Mouse (Mus musculus) common myeloid progenitor, adult 5-6 weeks (primary cell): Measurements from ENCODE around the gene Arid1b. TPM values are rescaled to one million over a fixed set of nuclear protein-coding genes. Genes with fewer than 3 reads are reported as not detected.

ENCODE experiments used
- ATAC-seq: replicated peaks from 2 replicates; pipeline ENCODE4 v1.8.0; 2016; ENCODE audit warnings: low read depth, mild to moderate bottlenecking, moderate TSS enrichment, inconsistent platforms; ENCODE audit not compliant: poor library complexity, severe bottlenecking
- total RNA-seq: library from RNA; stranded (forward); fragments of 200-1000, 187-1606 nt; gene quantifications from 2 replicates; pipeline ENCODE4 v1.2.3, GENCODE M21; 2017

Arid1b gene
- total RNA-seq, 1 experiment from 2014 or later = 48.6 TPM

DNA sequence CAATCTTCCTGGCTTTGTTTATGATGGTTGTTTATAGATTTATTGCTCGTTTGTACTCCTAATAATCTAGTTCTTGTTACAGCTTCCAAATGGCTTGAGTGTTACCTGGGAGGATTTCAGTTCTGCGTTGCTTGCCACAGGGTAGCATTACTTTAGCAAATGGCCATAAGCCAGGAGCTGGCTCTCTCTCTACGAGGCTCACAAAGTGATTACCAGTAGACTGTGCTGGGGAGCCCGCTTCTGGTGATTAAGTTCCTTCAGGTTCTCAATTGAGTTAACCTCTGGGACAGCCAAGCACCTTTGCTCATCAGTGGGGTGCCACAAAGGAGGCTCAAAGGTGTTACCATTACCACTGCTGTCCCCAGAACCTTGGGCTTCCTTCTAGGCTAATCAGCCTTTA lies 227.4 kb downstream of the Arid1b start:
- no peak for ATAC-seq

DNA sequence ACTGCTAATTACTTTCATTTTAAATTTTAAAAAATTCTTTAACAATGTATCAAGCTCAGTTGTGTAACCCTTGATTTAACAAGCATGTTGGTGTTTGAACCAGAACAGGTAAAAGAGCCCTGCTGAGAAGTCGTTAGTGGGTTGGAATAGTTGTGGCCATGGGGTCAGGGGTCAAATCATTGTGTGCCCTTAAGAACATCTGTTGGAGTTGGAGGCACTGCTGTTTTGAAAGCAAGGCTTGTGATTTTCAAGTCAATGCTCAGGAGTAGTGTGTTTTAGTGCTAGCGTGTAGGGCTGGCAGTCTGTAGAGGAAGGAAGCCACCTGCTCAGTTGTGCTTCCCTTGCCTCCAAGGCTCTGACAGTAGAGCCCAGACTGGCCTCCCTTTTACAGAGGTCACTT lies 228.7 kb downstream of the Arid1b start:
- ATAC-seq = no peak

DNA sequence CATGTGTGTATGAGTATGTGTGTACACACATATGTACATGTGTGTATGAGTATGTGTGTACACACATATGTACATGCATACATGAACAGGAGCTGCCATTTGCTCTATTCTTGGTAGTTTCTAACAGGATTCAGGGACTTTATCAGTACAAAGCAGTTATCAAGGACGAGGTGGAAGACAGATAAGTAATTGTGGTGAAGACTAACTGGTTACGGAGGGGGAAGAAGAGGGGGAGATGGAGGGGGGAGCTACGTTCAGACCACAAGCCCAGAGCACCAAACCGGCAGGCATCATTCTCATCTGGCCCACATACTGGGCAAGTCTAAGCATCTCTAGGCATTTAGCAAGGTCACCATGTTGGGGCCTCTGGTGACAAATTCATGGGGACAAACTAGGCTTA lies 230.8 kb downstream of the Arid1b start:
- peak; percentile 61 for ATAC-seq

DNA sequence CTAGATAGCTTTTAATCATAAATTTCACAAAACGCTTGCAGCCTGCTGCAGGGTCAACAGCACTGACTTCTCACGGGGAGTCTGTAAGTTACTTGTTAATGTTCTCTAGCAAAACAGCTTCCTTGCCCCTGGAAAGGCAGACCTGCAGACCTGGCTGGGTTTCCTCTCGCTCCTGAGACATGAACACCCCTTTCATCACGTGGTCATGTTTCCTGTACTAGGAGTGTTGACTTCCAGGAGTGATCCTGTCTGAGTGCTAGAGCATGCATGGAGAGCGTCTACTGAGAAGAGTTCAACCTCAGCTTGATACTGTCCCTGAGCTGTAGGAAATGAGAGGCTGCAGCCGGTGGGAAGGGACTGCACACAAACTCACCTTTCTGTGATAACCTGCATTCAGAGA lies 233.0 kb downstream of the Arid1b start:
- ATAC-seq = no peak

DNA sequence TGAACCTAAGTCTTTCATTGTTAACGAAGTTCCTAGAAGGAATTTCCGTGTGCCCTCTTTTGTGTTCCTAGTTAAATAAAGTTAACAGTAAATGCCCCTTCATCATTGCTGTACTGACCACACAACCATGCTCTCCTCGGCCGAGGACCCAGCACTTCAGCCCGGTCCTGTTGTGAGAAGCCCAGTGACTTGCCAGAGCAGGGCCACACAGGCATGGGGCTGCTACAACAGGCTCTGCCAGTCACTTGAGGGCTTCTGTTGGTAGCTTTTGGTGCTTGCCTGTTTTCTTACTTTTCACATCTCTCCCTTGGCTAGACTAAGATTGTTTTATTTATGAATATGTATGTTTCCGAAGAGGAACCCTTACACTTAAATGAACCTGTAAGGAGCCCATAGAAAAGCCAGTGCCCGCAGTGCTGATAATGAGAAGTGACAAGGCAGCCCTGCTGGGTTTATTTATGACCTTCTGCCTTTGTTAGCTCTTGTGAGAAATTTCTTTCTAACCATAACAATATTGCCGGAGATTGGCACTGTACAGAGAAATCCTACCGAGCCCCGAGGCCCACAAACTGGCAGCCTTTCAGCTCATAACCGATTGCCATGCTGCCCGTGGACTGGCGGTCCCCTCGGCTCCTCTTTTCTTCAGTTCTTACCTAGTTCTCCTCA lies 234.0 kb downstream of the Arid1b start:
- peak; percentile 36 for ATAC-seq

DNA sequence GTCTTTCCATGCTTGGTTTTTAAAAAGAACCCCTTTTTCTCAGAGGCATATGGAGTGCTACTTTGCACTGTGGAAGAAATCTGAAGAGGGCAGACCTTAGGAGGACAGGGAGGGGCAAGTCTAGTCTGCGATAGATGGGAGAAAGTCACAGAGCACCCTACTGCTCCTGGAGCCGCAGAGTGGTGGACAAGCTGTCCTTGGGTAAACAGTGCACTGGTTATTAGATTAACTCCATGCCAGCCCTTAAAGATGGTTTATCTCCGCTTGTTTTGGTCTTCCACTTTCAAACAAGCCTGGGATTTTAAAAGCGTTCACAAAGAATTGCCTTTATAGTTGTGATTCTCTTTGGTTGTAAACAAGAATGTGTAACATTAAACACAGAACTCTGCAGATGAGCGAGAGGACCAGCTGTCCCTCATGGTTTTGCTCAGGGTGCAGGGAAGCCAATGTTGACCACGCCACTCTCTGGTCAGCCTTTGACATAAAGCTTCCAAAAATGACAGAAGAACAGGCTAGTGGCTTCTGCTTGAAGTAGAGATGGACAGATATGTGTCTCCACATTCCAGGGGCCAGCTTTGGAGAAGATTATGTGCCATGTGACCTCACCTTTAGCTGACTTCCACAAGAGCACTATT lies 234.6 kb downstream of the Arid1b start:
- ATAC-seq = no peak

DNA sequence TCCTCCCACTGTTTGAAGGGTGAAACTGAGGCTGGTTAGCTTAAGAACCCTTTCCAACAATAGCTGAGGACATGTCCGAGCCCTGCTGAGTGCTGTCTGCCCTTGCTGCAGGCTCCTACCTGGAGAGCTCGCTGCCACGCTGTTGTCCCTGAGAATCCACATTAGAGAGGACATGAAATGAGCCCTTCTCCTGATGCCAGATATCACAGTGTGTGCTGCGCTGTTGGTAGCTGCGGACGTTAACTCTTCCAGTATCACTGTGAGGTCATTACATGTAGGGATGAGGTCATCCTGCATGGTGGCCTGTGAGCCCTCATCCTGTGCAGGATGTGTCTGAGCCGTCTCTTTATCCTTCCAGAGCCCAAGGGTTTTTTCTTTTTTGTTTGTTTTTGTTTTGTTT lies 235.9 kb downstream of the Arid1b start:
- no peak for ATAC-seq

DNA sequence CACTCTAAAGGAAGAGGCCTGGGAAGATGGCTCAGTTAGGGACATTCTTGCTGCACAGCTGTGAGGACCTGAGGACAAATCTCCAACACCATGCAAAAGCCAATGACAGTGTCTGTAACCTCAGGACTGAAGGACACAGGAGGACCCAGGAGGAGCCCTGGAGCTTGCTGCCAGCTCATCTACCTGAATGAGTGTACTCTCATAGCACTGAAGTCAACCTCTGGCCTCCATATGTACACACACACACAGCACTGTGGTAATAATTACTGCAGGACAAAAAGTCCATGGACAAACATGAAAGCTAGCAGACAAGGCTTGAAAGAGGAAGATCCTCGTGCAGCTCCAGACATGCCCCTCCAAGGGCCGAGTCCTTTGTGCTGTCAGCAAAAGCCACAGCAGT lies 238.0 kb downstream of the Arid1b start:
- ATAC-seq = no peak

DNA sequence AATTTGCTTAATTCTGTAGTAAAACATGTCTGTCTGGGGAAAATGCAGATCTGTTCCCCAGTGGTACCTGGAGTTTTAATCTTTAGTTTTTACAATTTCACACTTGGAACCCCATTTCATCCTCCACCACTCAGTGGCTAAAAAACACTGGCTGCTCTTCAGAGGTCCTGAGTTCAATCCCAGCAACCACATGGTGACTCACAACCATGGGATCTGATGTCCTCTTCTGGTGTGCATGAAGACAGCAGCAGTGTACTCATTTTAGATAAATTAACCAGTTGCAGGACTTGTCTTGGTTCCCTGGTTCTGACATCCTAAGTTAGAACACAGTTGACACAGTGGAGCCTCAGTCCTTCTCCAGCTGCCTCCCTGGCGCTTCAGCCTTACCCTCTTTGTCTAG lies 239.9 kb downstream of the Arid1b start:
- ATAC-seq = no peak

DNA sequence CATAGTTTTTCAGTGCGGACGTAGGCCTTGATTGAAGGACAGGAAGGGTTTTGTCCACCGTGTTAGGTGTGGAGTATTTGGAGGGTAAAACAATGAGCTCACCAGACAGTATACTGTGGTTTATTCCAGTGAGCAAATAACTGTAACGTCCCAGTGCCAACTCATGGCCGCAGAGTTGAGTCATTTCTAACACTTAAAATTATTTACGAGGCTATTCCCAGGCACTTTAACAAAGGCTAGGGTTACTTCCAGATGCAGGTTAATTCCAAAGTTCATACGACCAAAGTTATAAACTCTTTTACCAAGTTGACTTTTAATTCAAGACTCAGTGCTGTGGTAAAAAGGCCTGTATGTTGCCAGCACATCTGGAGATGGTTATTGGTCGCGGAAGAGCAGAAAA lies 240.9 kb downstream of the Arid1b start:
- no peak for ATAC-seq

DNA sequence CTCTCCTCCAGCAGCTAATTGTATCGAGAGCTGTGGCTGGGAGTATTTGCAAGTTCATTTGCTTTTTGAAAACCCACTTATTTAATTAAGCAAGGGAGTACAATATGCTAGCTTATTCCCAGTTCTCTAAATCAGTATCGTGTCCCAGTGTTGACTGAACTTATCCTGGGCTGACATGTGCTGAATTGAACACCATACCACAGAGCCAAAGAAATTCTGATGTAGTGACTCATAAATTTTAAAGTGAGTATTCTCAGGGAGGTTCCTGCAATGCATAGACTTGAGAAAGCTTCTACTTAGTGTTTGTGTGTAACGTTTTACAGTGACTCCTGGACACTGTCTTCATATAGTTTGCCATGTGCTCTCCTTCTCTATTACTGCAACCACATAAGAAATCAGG lies 243.6 kb downstream of the Arid1b start:
- ATAC-seq = no peak

DNA sequence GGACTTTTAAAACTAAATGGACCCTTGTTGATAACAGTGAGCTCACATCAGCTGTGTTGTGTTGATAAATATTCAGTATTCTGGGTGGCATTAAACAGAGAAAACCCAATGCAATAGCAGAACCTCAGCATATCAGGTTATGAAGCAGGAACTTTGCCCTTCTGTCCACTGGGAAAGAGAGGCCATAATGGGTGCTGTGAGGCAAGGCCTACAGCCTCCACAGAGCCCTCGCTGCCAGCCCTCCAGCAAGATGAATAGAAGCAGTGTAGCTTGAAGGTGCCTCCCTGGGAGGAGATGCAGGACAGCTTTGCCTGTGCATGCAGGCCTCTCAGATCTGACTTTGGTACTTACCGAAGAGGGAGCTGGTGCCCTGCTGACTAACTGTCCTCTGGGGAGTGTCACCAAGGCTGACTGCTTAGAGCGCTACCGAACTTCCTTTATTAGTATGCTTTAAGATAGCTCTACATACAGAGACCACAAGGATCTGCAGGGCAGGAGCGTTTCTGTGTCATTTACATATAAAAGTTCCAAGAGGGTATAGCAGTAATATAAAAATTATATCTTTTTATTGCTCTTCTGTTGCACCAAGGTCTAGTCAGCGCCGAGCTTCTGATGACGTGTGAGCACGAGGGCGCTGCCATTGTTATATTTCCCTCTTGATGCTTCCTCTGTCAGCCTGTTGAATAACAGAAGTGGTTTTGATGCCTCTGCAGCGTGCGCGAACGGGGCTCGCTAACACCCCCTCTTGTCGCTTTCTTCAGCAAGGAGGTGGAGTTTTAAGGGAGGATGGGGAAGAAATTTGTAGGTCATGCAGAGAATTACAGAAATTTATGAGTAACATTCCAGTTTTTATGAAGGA lies 244.5 kb downstream of the Arid1b start:
- peak; percentile 88 for ATAC-seq

DNA sequence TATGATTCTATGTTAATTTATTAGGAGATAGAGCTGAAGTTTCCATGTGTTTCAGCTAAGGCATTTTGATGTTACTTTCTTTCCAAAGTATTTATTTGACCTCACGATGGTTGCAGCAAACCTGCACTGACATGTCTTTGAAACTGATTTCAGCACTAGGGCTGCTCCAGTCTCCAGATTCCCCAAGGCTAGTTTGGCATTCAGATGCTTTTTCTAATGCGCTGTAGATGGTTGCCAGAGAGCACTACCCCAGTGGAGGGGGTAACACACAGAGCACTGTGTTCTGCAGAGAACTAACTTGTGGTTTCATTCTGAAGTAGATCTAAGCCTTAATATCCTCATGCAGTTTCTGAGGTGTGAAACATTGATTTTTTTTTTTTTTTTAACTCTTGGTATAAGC lies 250.4 kb downstream of the Arid1b start:
- ATAC-seq = no peak

DNA sequence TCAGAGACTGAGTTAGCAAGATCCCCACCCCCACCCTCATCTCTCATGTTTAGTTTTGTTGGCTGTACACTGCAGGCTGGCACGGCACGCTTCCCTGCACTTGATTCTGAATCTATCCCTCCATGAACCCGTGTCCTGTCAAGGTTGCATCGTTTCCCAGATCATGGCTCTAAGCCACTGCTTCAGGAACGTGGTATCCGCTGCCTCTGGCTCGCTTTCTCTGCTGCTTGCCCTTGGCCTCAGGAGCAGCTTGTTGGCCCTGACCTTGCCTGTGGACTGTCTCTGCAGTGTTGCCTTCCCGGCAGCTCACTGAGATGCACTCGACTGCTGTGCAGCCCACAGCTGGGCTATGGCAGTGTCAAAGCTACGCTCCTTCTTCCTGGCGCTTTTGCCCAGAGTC lies 252.6 kb downstream of the Arid1b start:
- no peak for ATAC-seq

DNA sequence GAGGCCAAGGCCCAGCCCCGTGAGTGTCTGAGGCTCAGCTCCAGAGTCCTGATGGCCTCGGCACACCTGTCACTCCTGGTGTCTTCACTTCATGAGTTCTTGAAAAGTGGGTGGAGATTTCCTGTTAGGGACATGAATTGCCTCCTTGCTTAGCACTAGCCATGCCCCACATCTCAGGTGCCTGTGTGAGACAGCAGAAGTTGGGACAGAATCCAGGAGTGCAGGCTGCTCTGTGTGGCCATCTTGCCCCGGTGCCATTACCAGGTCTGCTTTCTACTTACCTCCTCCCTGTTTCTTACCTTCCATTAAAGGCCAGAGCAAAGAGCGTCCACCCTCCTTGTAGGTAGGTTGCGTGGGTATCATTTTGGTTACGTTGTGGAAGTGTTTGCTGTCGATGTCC lies 253.1 kb downstream of the Arid1b start:
- no peak for ATAC-seq

DNA sequence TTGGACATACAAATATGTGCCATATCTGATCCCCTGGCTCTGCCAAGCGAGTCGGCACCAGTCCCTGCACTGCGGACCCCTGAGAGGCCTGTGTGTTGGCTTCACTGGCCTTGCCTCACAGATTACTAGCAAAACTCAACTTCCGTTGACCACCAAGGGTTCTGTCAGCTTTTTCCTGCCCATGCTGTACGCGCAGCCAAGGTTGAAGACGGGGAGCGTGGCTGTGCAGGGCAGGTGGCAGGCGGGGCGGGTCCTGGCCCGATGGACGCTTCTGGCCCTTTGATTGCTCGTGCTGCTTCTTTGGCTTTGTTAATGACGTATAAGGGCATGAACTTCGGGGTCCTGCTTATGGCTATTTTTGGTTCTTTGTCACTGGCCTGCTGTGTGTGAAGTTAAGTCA lies 253.6 kb downstream of the Arid1b start:
- ATAC-seq = no peak

DNA sequence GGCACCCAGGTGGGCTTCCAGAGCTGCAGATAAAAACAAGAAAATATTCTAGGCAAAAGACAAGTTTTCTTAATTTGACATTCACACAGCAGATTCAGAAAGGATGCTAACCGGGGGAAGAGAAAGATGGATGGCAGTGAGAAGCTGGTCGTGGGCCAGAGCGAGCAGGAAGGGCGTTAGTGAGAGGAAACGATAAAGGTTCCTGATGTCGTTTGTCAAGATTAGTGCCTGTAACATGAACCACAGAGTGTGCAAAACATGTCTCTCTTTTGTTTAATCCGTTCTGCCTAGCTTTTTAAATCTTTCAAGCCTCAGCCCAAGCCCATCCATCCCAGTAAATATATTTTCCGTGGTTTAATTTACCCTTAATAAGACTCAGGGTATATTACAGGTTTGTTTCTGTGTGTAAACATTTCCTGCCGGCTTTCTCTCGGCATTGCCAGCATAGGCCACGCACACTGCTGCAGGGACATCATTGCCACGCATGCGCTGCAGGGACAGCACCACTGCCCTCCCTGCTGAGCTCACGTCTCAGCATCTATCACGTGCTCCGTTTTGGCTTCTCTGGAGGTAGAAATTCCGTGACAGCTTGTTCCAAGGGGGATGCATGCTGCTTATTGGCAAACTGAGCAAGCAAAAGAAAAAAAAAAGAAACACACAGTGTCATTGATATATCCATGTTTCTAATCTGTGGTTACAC lies 255.0 kb downstream of the Arid1b start:
- peak; percentile 59 for ATAC-seq

DNA sequence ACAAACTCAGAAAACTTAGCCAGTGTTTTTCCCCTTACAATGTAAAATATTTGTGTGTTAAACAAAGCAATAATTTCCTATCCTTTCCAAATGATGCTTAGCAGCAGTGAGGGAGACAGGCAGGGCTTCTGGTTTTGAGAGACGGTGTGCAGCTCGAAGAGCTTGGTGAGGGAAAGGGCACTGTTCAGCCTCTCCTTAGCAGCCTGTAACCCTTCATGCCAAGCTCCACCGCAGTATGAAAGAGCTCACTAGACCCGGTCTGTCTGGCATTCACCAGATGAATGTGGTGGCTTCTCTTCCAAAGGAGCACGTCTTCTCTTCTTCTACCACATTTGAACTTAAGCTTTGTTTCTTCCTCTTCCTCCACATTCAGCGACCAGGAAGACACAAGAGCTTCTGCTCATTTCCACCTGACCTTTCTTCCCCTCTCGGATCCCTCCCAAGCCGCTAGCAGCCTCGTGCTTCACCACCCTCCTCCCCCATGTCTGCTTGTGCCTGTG lies 255.6 kb downstream of the Arid1b start:
- peak; percentile 16; the same call in 1 of the 2 replicates for ATAC-seq

DNA sequence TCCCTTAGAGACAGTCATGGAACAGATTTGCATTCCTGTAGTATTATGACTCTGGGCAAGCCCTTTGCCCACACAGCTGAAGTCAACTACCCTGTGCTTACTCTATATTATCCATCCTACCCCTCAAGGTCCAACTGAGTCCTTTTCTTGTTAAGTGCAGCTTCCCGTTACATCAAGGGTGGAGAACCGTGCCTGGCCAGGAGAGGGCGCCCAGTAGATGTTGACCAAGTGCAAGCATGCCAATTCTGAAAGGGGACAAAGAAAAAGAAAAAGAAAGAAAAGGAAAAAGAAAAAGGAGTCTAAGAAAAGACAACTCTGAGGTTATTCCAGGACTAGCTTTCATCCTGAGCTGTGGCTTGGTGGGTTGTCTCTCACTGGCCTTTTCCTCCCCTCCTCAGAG lies 258.3 kb downstream of the Arid1b start:
- peak; percentile 41; the same call in 1 of the 2 replicates for ATAC-seq
